In the genomic region with DNA sequence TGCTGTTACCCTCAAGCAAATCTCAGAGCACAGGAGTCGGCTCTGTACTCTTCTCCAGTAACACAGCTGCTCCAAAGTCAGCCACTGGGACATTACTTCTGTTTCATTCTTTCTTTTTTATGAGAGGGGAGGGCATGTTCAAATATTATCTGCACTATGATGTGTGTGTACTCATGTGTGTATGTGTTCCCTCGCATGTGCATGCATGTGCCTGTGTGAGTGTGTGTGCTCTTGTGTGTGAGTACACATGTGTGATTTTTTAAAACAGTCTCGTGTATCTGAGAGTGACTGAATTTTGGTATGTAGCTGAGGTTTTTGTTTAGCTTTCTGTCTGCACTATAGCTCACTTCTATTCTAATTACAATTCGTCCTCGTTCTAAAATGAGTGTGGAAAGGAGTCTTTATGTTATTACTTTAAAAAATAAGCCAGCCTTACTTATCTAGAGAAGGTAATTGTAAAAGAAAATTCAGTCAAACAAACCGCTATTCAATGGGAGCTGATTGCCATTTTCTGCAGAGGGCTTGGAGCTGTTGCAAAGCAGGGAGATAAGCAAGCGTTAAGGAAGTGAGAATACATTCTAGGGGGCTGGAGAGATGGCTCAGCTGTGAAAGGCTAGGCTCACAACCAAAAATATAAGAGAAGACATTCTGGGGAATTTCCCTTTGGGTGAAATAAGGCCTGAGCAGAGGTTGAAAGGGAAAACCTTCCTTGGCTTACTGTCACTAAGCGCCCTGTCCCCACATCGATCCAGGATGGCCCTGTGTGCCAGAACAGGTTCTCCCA, we compare ENCODE assay signal across 18 mouse cellular contexts. TPM values are rescaled to one million over a fixed set of nuclear protein-coding genes. Genes with fewer than 3 reads are reported as not detected.
"Had no signal": no experiment of that assay in that cellular context is flagged by ENCODE, and none has a peak within 500 bp of the region (broad histone marks: within the 10 kb centered on the region; RNA-seq: fewer than 3 reads in every experiment).

No protein-coding gene starts in this region.

- H3K4me1 ChIP-seq: limb, embryonic 13.5 days; midbrain, embryonic 12.5 days; neural tube, embryonic 15.5 days had no signal

- H3K36me3 ChIP-seq: limb, embryonic 13.5 days; midbrain, embryonic 12.5 days; neural tube, embryonic 15.5 days had no signal

- H3K4me2 ChIP-seq: limb, embryonic 13.5 days; midbrain, embryonic 12.5 days; neural tube, embryonic 15.5 days had no signal

- H3K27ac ChIP-seq: limb, embryonic 13.5 days; liver, embryonic 14.5 days; midbrain, embryonic 12.5 days; neural tube, embryonic 15.5 days; stomach, postnatal 0 days had no signal

- DNase-seq: kidney, adult 18-20 months; kidney, postnatal 14 days; left cerebral cortex, postnatal 4 days; lung, adult 18-20 months; right cerebral cortex, adult 18-20 months had no signal

- H3K9ac ChIP-seq: limb, embryonic 13.5 days; liver, embryonic 14.5 days; midbrain, embryonic 12.5 days; neural tube, embryonic 15.5 days had no signal

- H3K4me3 ChIP-seq: limb, embryonic 13.5 days; midbrain, embryonic 12.5 days; myocyte; neural tube, embryonic 15.5 days had no signal

- H3K9me3 ChIP-seq: limb, embryonic 13.5 days; midbrain, embryonic 12.5 days; neural tube, embryonic 15.5 days had no signal

- H3K27me3 ChIP-seq: limb, embryonic 13.5 days; neural tube, embryonic 15.5 days had no signal

RNA-seq across cellular contexts. Expression of gene Foxi1, which starts 13.5 kb away (rescaled TPM):
- total RNA-seq: layer of hippocampus, adult 8-10 months; layer of hippocampus, postnatal 14 days; left cerebral cortex, postnatal 10 days; left cerebral cortex, postnatal 4 days; liver, adult 2 months; megakaryocyte-erythroid progenitor cell, adult 5-6 weeks had no signal
- polyA plus RNA-seq: large intestine, adult 2 months; limb, embryonic 13.5 days; liver, adult 2 months; liver, embryonic 14.5 days; midbrain, embryonic 12.5 days; myocyte; neural tube, embryonic 11.5 days; neural tube, embryonic 15.5 days; stomach, postnatal 0 days had no signal
